Mouse (Mus musculus) frontal cortex, adult 2 months (tissue): Measurements from ENCODE around the gene Ggcx. TPM values are rescaled to one million over a fixed set of nuclear protein-coding genes. Genes with fewer than 3 reads are reported as not detected.
A peak's percentile ranks its signal among the peaks of the same experiment; 100 is the strongest.
"Not testable (repeated sequence)": the region's sequence is repeated elsewhere in the genome, so short reads cannot be mapped to it uniquely, and the experiment has no call there.

Experiments used
- DNase-seq, 2 experiments: peaks; one replicate each; pipeline ENCODE4 v3.0.0; 2022; ENCODE audit warnings: low spot score in 1 of 2; ENCODE audit errors: extremely low spot score in 1 of 2
- polyA plus RNA-seq: library from polyadenylated mRNA; depleted of rRNA; stranded (reverse); fragments of >200 nt; gene quantifications from 2 replicates; pipeline ENCODE4 v1.2.3, GENCODE M21; 2012; rRNA removed

Ggcx gene
- polyA plus RNA-seq, 1 experiment: 24.4 TPM

DNA sequence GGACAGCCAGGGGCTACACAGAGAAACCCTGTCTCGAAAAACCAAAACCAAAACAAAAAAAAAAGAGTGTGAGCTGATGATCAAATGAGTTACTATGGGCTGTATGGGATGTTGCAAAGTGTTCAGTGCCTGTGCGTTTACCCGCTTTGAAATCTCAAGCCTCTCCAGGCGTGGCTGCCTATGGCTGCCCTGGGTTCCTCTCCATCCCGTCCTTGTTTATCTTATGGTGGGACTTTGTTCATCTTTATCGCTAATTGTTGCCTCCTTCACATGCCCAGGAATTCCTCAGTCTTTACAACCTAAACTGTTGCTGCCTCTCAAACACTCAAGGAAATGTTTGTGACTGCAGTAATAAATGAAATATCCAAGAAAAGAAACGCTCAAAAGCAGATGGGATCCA lies 44.3 kb downstream of the Ggcx start:
- DNase-seq: no peak

DNA sequence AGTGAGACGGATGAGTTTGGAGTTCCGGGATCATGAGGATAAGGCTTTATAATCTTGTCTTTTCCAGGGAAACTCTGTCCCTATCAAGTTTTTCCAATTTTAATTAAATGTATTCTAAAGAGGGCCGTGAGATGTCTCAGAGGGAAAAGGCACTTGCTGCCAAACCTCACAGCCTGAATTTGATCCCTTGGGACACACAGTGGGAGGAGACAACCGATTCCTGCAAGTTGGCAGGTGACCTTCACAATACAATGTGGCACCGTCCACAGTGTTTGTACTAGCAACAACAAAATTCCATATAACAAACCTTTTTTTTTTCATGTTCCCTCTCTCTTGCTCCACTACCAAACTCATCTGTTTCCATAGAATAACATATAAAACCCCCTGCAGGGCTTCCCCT lies 44.8 kb downstream of the Ggcx start:
- no peak for DNase-seq

DNA sequence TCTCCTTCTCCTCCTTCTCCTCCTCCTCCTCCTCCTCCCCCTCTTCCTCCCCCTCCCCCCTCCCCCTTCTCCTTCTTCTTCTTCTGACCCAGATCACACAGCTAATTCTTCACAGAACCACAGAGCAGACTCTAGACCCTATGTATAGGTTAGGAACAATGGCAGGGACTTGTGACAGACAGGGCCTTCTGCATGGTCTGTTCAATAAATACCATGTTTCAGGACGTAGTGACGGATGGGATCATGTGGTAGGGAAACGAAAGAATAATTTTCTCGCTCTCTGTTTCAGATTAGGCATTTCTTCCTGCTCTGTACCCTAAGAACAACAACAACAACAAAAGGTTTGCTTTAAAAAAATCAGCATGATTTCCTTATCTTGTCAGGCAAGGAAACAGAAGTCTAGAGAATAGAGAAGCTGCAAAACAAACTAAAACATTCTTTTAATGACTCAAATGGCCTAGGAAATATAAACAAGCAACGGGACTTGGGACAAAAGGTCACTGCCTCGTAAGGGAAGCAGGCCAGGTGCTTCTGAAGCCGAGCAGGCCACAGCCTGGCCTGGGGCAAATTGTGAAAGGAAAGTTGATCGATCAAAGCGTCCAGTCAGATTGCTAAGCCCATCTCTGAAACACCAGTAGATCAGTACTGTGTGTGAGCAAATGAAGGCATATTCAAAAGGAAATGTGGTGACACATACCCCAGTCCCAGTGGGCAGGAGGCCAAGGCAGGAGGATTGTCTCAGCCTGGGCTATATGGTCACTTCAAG lies 46.1 kb downstream of the Ggcx start:
- DNase-seq: no peak

DNA sequence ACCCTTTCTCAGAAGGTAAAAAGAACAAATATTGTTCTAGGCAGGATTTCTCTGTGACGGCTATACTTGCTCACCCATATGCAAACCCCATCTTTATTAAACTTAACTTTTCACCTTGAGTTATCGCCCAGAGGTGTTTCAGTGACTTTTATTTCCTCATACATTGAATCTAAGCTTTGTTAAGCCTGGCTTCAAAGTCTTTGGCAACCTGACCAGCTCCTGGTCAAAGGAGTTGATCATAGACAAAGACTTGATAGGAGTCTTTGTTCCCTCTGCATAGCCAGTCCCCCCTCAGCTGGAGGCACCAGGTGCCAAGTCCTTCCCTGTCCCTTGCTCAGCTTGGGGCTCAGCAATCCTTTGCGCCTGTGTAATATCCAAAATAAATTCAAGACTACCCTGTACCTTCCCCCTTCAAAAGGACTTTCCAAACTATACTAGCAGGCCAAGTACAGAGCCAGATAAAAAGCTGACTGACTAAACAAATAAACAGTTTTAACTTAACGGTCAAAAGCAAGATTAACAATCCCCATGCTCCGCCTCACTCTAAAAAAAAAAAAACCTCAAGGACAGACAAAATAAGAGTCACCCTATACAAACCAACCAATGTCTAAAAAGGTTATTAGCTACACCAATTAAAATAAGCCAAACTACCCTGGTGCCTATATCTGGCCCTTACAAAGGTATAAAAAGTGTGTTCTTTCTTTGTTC lies 48.6 kb downstream of the Ggcx start:
- DNase-seq: not testable (repeated sequence)

DNA sequence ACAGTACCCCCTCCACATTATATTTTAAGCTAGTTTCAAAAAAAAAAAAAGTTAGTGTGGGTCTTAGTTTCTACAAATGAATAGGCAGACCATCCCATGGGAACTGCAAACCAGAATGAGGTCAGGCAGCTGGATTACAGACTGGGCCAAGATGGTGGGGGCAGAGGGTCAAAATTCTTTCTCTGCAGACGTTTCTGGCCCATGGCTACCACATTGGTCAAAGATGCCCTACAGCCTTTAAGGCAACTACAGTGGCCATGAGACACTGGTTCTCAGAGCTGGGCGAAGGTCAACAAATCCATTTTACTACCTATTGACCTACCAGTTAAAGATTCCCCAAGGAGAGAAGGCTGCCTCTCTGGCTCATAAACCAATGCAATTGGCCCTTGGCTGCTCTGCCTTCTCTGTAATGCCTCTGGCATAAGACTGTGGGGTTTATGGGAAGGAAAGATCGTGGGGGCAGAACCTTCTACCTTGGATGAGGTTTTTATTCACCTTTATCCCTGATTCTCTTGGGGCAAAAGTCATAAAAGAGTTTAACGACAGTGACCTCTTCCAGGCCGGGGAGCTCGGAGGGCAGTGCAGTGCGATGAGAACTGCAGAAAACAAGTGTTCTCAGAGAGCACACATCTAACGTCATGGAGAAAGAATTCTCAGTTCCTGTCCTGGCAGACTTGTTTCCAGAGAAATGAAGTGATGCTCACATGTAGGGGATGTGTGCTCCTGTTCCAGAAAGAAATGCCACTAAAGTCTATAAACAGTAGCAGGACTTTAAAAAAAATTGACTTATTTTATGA lies 51.5 kb downstream of the Ggcx start:
- no peak for DNase-seq

DNA sequence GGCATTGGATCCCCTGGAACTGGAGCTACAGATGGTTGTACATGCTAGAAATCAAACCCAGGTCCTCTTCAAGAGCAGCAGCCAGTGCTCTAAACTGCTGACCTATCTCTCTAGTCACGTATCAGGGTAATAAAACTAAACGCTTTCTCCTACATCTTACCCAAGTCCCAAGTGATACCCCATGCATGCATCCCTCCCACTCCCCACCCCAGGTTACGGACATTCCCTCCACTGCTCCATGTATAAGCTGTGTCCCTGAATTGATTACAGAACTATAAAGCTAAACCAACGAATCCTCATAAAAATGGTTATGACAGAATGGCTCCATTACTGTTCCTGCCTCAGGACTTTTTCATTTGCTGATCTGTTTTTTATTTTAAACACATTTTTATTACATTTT lies 52.1 kb downstream of the Ggcx start:
- no peak for DNase-seq

DNA sequence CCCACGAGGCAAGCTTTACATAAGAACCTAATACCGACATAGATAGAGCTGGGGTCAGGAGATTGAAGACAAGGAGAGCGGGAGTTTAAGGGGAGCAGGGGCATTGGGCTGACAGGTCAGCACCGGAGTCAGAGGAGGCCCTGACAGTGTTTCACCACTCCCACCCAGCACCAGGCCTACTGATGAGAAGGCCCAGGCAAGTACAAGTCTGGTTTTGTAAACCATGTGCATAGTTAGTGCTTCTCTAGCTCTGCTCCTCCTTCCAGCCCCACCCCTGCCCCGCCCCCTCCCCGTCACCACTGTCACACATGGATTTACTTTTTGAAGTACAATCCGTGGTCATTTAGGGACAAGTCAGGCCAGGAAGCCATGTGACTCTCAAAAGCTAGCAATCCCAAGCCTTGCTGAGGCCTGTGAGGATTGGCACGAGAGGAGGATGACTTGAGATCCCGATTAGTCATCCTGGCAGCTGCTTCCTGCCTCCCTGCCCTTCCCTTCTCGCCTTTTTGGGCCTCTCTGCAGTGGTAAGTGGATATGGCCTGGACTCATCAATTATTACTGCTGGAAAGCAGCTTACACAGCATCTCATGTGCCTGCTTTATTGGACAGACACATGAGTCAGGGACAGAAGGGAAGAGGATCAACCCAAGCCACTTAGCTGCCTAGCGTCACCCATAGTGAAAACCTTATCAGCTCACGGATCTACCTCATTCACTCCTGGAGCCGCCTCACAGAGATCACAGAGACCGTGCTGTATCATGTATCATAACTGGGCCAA lies 59.3 kb downstream of the Ggcx start:
- no peak for DNase-seq

DNA sequence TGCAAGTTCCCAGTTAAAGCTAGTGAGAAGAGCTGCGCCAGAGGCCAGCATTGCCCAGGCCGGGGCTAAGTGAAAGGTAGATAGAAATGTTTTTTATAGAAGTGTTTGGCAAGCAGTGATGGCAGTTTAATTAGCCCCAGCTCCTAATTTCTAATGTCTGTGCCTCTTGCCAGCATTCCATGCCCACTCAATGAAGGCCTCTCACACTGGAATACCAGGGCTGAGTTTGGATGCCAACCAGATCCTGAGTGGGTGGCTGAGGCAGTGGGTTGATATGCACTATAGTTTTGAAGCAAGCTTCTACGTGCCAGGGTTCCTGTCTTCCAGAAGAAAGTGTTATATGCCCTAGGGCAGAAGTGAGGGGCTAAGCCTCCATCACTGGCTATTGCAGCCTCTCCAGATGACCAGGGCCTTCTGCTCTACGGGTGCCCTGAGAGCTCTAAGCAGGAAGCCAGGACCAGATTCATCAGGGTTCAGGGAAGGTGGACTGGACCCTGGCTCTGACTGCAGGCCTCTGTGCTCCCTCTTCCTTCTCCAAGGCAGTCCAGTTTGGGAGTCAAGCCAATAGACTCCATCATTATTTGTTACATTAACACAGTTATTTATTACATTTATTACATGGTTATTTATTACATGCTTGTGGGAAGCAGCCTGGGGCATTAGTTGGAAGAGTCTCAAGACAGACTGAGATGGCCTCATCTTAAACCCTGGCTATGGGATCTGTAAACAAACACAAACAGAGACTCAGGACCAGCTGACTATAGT lies 61.3 kb downstream of the Ggcx start:
- peak; percentile 20 to 71 for DNase-seq

DNA sequence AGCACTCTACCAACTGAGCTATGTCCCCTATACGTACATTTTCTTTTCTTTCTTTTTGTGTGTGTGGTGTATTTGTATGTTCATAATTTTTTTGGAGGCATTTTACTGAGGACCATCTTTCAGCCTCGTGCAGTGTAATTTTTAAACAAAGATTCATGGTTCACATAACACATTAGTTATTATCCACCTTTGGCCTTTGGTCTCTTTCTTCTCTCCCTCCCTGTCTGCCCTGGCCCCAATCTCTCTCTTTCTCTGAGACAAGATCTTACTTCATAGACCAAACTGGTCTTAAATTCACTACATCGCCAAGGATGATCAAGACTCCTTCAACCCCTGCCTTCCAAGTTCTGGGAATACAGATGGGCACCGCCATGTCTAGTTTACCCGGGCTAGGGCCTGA lies 62.7 kb downstream of the Ggcx start:
- DNase-seq: no peak

DNA sequence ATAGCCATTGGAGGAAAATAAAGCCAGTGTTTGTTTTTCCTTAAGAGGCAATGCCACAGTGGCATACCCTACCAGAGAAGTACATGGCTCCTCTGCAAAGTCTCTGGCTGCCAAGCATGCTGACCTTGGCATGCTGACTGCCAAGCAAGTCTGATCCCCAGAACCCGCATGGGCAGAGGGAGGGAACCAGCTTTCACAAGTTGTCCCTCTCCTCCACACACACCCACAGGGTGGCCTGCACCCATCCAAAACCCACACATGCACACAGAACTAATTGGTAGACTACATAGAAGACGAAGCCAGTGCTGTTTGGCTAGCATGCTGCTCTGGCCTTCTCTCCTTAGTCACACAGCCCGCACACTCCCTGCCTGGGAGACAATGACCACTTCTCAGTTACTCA lies 63.5 kb downstream of the Ggcx start:
- DNase-seq: no peak

DNA sequence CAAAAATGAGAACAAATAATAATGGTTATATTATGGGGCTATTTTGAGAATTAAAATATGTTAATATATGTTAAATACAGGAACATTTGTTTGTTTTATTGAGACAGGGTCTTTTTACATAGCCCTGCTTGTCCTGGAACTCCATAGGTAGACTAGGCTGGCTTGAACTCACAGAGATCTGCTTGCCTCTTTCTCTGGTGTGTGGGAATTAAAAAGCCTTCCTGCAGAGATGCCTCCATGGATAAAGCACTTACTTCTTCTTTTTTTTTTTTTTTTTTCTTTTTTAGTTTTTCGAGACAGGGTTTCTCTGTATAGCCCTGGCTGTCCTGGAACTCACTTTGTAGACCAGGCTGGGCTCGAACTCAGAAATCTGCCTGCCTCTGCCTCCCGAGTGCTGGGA lies 64.6 kb downstream of the Ggcx start:
- not testable (repeated sequence) for DNase-seq

DNA sequence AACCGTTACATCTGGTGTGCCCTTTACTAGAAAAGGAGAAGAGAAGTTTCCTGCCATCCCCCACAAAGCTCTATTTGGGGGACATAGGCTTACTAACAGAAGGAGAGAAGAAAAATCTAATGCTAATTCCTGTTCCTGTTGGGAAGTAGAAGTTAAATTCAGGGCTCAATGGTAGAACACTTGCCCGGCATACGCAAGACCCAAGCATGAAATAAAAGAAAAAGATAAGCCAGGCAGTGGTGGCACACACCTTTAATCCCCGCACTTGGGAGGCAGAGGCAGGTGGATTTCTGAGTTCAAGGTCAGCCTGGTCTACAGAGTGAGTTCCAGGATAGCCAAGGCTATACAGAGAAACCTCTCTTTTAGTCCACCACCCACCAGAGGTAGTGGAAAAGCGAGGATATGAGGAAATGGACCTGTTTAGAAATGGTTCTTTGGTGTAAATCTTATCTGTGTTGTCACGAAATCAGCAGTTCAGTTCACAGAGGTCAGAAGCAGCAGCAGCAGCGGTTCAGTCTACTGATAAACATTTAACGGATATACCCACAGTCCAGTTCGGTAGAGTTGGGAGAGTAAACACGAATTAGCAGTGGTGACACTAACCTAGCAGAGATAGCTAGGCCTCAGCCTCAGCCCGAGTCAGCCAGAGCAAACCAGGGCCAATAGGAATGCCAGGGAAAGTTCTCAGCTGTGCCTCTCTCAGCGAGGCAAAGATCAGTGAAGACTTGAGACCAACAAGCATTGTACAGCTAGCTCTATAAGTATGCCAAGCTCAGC lies 65.7 kb downstream of the Ggcx start:
- DNase-seq: no peak

DNA sequence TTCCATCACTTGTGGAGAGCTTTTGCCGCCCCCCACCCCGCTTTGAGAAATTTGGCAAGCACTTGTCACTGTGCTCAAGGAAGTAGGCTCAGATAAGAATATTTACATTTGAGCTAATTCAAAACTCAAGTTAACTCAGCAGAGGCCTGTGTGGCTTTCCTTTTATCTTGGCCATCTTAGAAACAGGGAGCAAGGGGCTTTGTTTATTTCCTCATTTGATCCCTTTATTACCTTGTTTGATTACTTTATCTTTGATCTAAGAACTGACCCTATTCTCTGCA lies 66.3 kb downstream of the Ggcx start:
- no peak for DNase-seq

Other genes starting within 250 kb of the Ggcx start
- gene Atoh8, start 178.7 kb upstream of the Ggcx start, polyA plus RNA-seq: 1.5 and 2.3 TPM in 2 replicates
- gene Sftpb, start 109.7 kb upstream of the Ggcx start, polyA plus RNA-seq: not detected in 2 replicates
- 30.2 and 31.8 TPM in 2 replicates for gene Usp39, start 69.1 kb upstream of the Ggcx start, polyA plus RNA-seq
- gene 0610030E20Rik, start 67.0 kb upstream of the Ggcx start, polyA plus RNA-seq: 17.7 and 20.0 TPM in 2 replicates
- 33.2 and 33.5 TPM in 2 replicates for gene Tmem150a, start 58.9 kb upstream of the Ggcx start, polyA plus RNA-seq
- gene Rnf181, start 47.4 kb upstream of the Ggcx start, polyA plus RNA-seq: 87.6 and 99.4 TPM in 2 replicates
- 8.7 and 13.3 TPM in 2 replicates for gene Vamp5, start 33.8 kb upstream of the Ggcx start, polyA plus RNA-seq
- 34.0 and 36.6 TPM in 2 replicates for gene Vamp8, start 23.6 kb upstream of the Ggcx start, polyA plus RNA-seq
- 221 and 223 TPM in 2 replicates for gene Mat2a, start 25.2 kb downstream of the Ggcx start, polyA plus RNA-seq
- 1.8 and 2.3 TPM in 2 replicates for gene Sh2d6, start 107.4 kb downstream of the Ggcx start, polyA plus RNA-seq
- gene Capg, start 130.1 kb downstream of the Ggcx start, polyA plus RNA-seq: 3.5 and 4.7 TPM in 2 replicates
- 24.0 and 25.0 TPM in 2 replicates for gene Elmod3, start 184.1 kb downstream of the Ggcx start, polyA plus RNA-seq
- gene Retsat, start 184.2 kb downstream of the Ggcx start, polyA plus RNA-seq: 10.1 TPM in 2 replicates
- 60.7 and 68.7 TPM in 2 replicates for gene Tgoln1, start 202.7 kb downstream of the Ggcx start, polyA plus RNA-seq